Mouse (Mus musculus) fat pad, adult 2 months (tissue): ENCODE measurements around the gene Rfk.

Experiments used
- DNase-seq: peaks from one replicate; pipeline ENCODE4 v3.0.0-alpha.2; 2011; ENCODE audit warnings: low read depth, low spot score; ENCODE audit errors: extremely low read depth

The Rfk gene

DNA sequence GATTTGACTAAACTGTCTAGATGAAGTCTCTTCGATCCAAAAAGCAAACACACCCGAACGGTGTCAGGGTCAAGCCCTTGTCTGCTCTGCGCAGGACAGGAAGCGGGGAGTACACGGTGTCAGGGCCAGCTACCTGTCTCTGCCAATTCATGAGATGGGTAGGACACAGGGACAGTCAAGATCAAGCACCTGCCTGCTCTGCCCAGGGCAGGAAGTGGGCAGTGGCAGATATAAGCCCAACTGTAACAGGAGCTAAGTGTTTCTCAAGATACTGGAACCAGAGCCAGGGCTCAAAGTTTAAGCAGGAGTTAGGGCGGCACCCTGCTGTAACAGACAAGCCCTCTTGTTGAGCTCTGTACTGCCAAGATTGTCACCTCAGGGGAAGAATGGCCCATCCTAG, 49.7 kb downstream of the Rfk start:
- no peak for DNase-seq
